Mouse (Mus musculus) cerebellum, adult 2 months (tissue): ENCODE measurements at regions not wholly inside any gene's neighbourhood (a gene's known extent, or its start where the extent isn't known, plus 50 kb on each side); places are given as distances from the start of the nearest gene placed in this dataset.

ENCODE experiments used
- CTCF ChIP-seq: fragments of 200-500 bp; IDR thresholded peaks from 2 replicates; pipeline ENCODE4 v1.5.1; 2011; ENCODE audit warnings: low read depth, mild to moderate bottlenecking, control low read depth, low read length, moderate library complexity, borderline replicate concordance; ENCODE audit not compliant: insufficient read depth
- POLR2A ChIP-seq: fragments of 200-500 bp; IDR thresholded peaks from 2 replicates; pipeline ENCODE4 v1.6.1; 2011; ENCODE audit warnings: low read length, control low read depth, borderline replicate concordance; ENCODE audit not compliant: insufficient read depth

GRCm38 (mm10) chr1:137282457-137282856 lies 322.2 kb upstream of the Nr5a2 start:
- TF ChIP-seq CTCF (no peak), POLR2A (no peak)
